Mouse (Mus musculus) layer of hippocampus, adult 2 months (tissue): ENCODE data around the gene Olfr809. TPM values are rescaled to one million over a fixed set of nuclear protein-coding genes. Genes with fewer than 3 reads are reported as not detected.

ENCODE experiments used
- DNase-seq, 2 experiments: peaks; one replicate each; pipeline ENCODE4 v3.0.0; 2022; ENCODE audit warnings: low spot score in 2 of 2
- H3K27ac ChIP-seq: fragments of 200-600 bp; 2 replicates; pipeline ENCODE4 v1.8.1; 2022
- H3K4me3 ChIP-seq: fragments of 200-600 bp; 2 replicates; pipeline ENCODE4 v1.8.1; 2022; ENCODE audit warnings: mild to moderate bottlenecking
- CTCF ChIP-seq: fragments of 200-600 bp; conservative IDR thresholded peaks from 2 replicates; pipeline ENCODE4 v1.8.1; 2022; ENCODE audit warnings: antibody characterized with exemption, mild to moderate bottlenecking, moderate library complexity
- long read RNA-seq, 2 experiments: library from polyadenylated mRNA; stranded (forward); transcript quantifications; one replicate each; pipeline ENCODE4 v2.0.0; 2021; ENCODE audit warnings: borderline mapping rate in 2 of 2
- microRNA-seq, 2 experiments: library from miRNA; unstranded; fragments of <30 nt; microRNA quantifications; one replicate each; pipeline ENCODE4 v1.2.0; 2021
- total RNA-seq, 2 experiments: library from RNA; stranded (reverse); gene quantifications; 2 replicates each; pipeline ENCODE4 v1.2.3; 2021

The Olfr809 gene
- not detected for total RNA-seq
- long read RNA-seq, experiment 1: 0 reads
- long read RNA-seq, experiment 2: 0 reads

- no peak for TF ChIP-seq CTCF
- no peak within 1 kb of the TSS for H3K4me3 ChIP-seq
- H3K27ac ChIP-seq: no peak within 1 kb of the TSS
- no peak for DNase-seq
These were observed at the start of gene Olfr809 for GRCm38 (mm10) chr10:129774338-129774737. Gene Olfr809, plus strand, starts transcription at chr10:129774638.

- H3K4me3 ChIP-seq: no peak within 1 kb of the TSS
- DNase-seq: no peak
- TF ChIP-seq CTCF: no peak
- H3K27ac ChIP-seq: no peak within 1 kb of the TSS
These were observed 45.2 kb upstream of the Olfr809 start, which contains the start of gene Olfr805 for GRCm38 (mm10) chr10:129729275-129729674. Gene Olfr805, minus strand, starts transcription at chr10:129729375.

- no peak for TF ChIP-seq CTCF
- H3K4me3 ChIP-seq: no peak within 1 kb of the TSS
- no peak within 1 kb of the TSS for H3K27ac ChIP-seq
- DNase-seq: no peak
These were observed 32.6 kb upstream of the Olfr809 start, which contains the start of gene Olfr806 for GRCm38 (mm10) chr10:129741821-129742220. Gene Olfr806, minus strand, starts transcription at chr10:129741921.

- H3K4me3 ChIP-seq: no peak within 1 kb of the TSS
- no peak within 1 kb of the TSS for H3K27ac ChIP-seq
- no peak for DNase-seq
- TF ChIP-seq CTCF: no peak
These were observed 16.7 kb upstream of the Olfr809 start, which contains the start of gene Olfr807 for GRCm38 (mm10) chr10:129757693-129758092. Gene Olfr807, minus strand, starts transcription at chr10:129757793.

GRCm38 (mm10) chr10:129765182-129765581 is 9.3 kb upstream of the Olfr809 start, which contains the start of gene Olfr808:
Gene Olfr808, plus strand, starts transcription at chr10:129765482.
- H3K27ac ChIP-seq: no peak within 1 kb of the TSS
- no peak for DNase-seq
- TF ChIP-seq CTCF: no peak
- no peak within 1 kb of the TSS for H3K4me3 ChIP-seq

GRCm38 (mm10) chr10:129778123-129778522 is 3.7 kb downstream of the Olfr809 start:
- no peak for TF ChIP-seq CTCF
- Histone ChIP-seq H3K4me3 (no peak overlapping the region), H3K27ac (no peak overlapping the region)
- no peak for DNase-seq

- TF ChIP-seq CTCF: no peak
- no peak for DNase-seq
- no peak within 1 kb of the TSS for H3K4me3 ChIP-seq
- no peak within 1 kb of the TSS for H3K27ac ChIP-seq
These were observed 20.4 kb downstream of the Olfr809 start, which contains the start of gene Olfr810 for GRCm38 (mm10) chr10:129794817-129795216. Gene Olfr810, minus strand, starts transcription at chr10:129794917.

- DNase-seq: no peak
- no peak for TF ChIP-seq CTCF
- Histone ChIP-seq H3K4me3 (no peak within 1 kb of the TSS), H3K27ac (no peak within 1 kb of the TSS)
These were observed 29.9 kb downstream of the Olfr809 start, which contains the start of gene Olfr811 for GRCm38 (mm10) chr10:129804296-129804695. Gene Olfr811, minus strand, starts transcription at chr10:129804396.

Small RNA genes lying within 50 kb of the gene (microRNA-seq; reads per million reads assigned to microRNA genes)
- 0 reads per million in 2 experiments for gene Gm24485

Other genes with a start within 250 kb of the Olfr809 start
- not detected for gene Olfr792, start 235.5 kb upstream of the Olfr809 start, total RNA-seq
- gene Olfr794, start 207.0 kb upstream of the Olfr809 start, total RNA-seq: not detected
- gene Olfr796, start 162.1 kb upstream of the Olfr809 start, total RNA-seq: not detected
- not detected for gene Olfr798, start 146.7 kb upstream of the Olfr809 start, total RNA-seq
- gene Olfr799, start 137.2 kb upstream of the Olfr809 start, total RNA-seq: not detected
- not detected for gene Olfr800, start 116.9 kb upstream of the Olfr809 start, total RNA-seq
- not detected for gene Olfr801, start 100.8 kb upstream of the Olfr809 start, total RNA-seq
- not detected for gene Olfr802, start 86.5 kb upstream of the Olfr809 start, total RNA-seq
- not detected for gene Olfr803, start 80.4 kb upstream of the Olfr809 start, total RNA-seq
- not detected for gene Olfr804, start 71.4 kb upstream of the Olfr809 start, total RNA-seq
- not detected for gene Olfr805, start 45.3 kb upstream of the Olfr809 start, total RNA-seq
- gene Olfr806, start 32.7 kb upstream of the Olfr809 start, total RNA-seq: not detected
- not detected for gene Olfr807, start 16.8 kb upstream of the Olfr809 start, total RNA-seq
- gene Olfr808, start 9.2 kb upstream of the Olfr809 start, total RNA-seq: not detected
- gene Olfr810, start 20.3 kb downstream of the Olfr809 start, total RNA-seq: not detected
- not detected for gene Olfr811, start 29.8 kb downstream of the Olfr809 start, total RNA-seq
- gene Olfr812, start 71.5 kb downstream of the Olfr809 start, total RNA-seq: not detected
- not detected for gene Olfr813, start 80.7 kb downstream of the Olfr809 start, total RNA-seq
- gene Olfr814, start 105.2 kb downstream of the Olfr809 start, total RNA-seq: not detected
- gene Olfr815, start 131.2 kb downstream of the Olfr809 start, total RNA-seq: not detected
- not detected for gene Olfr816, start 141.0 kb downstream of the Olfr809 start, total RNA-seq
- not detected for gene Olfr818, start 174.5 kb downstream of the Olfr809 start, total RNA-seq
- not detected for gene Olfr819, start 192.6 kb downstream of the Olfr809 start, total RNA-seq
- gene Olfr247, start 201.5 kb downstream of the Olfr809 start, total RNA-seq: not detected
- gene Gm10310, start 210.4 kb downstream of the Olfr809 start, total RNA-seq: not detected
- not detected for gene Olfr820, start 238.0 kb downstream of the Olfr809 start, total RNA-seq